Mouse (Mus musculus): ENCODE data around the gene Pheta1.

The Pheta1 gene

GRCm38 (mm10) chr5:121889819-121890362 is 41.1 kb downstream of the Pheta1 start:
- no peak for DNase-seq (ENCODE audit: low spot score in 2 of 2)

DNA sequence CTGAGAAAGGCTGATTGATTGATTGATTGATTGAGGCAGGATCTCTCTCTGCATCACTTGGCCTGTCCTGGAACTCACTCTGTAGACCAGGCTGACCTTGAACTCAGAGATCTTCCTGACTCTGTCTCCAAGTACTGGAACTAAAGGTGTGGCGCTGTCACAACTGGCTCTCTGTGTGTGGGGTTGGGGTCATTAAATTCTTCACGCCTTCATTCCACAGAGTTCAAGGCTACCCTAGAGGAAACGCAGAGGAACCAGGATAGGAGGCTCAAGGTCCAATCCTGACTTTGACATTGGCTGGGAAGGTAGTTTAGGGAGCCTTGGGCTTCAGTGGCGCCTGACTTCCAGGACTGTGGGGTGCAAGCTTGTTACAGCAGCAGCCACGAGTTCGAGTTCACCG is 42.1 kb downstream of the Pheta1 start:
- DNase-seq (ENCODE audit: low spot score in 2 of 2): no peak

DNA sequence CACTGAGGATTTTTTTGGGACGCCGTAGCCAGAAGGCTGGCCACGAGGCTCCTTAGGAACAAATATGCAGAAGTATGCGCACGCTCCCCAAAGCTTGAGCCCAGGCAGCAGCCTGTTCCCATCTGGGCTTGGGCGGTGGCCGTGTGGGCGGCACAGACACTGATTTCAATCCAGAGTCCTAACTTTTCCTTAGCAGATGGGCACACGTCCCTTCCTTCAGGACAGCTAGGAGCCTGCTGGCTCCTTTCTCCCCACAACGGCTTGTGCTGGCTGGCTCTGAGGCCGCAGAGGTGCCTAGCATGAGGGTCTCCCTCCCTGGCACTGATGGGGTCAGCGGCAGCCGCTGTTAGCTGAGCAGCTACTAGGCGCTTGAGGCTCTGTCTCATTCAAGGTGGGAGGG is 43.5 kb downstream of the Pheta1 start:
- peak; percentile 64 to 68 for DNase-seq (ENCODE audit: low spot score in 2 of 2)

GRCm38 (mm10) chr5:121893581-121893980 is 44.8 kb downstream of the Pheta1 start:
- no peak for DNase-seq (ENCODE audit: low spot score in 2 of 2)

GRCm38 (mm10) chr5:121894647-121895046 is 45.9 kb downstream of the Pheta1 start:
- DNase-seq (ENCODE audit: low spot score in 2 of 2): no peak

GRCm38 (mm10) chr5:121895117-121895756 is 46.5 kb downstream of the Pheta1 start:
- DNase-seq (ENCODE audit: low spot score in 2 of 2): no peak

GRCm38 (mm10) chr5:121902809-121903745 is 54.3 kb downstream of the Pheta1 start:
- no peak for DNase-seq (ENCODE audit: low spot score in 2 of 2)
